Mouse (Mus musculus): ENCODE results near the gene Fnip2. TPM values are rescaled to one million over a fixed set of nuclear protein-coding genes. Genes with fewer than 3 reads are reported as not detected.

Gene Fnip2
- polyA plus RNA-seq, 1 experiment from 2014 or later, result 3.0 TPM

- ATAC-seq, result peak; percentile 75
- H3K4me1 ChIP-seq (ENCODE audit: control insufficient read depth, insufficient read depth, low read length), result no peaks in the 10 kb centered on the region
- no peak overlapping the region for H3K27ac ChIP-seq (ENCODE audit: low read depth, low read length)
- no peak overlapping the region for H3K9ac ChIP-seq (ENCODE audit: low read length)
- DNase-seq (ENCODE audit: low spot score), result peak; percentile 56
- H3K4me2 ChIP-seq (ENCODE audit: low read length), result no peak overlapping the region
- no peaks in the 10 kb centered on the region for H3K9me3 ChIP-seq (replicated peaks; ENCODE audit: control insufficient read depth, low read length)
- WGBS, result 9% methylated on average over 10 of the region's 10 CpGs
- H3K4me3 ChIP-seq (ENCODE audit: low read depth, low read length), result no peak overlapping the region
- H3K36me3 ChIP-seq (ENCODE audit: control insufficient read depth, insufficient read depth, low read length), result peaks cover 16% of the 10 kb centered on the region
- no peaks in the 10 kb centered on the region for H3K27me3 ChIP-seq (replicated peaks; ENCODE audit: control insufficient read depth, insufficient read depth, low read length)
These were observed 67.3 kb downstream of the Fnip2 start for GRCm38 (mm10) chr3:79500279-79500678.

GRCm38 (mm10) chr3:79496668-79497067 is 70.9 kb downstream of the Fnip2 start:
- no peak for DNase-seq (ENCODE audit: low spot score)
- no peak overlapping the region for H3K4me3 ChIP-seq (ENCODE audit: low read depth, low read length)
- H3K36me3 ChIP-seq (ENCODE audit: control insufficient read depth, insufficient read depth, low read length), result peaks cover 38% of the 10 kb centered on the region
- no peaks in the 10 kb centered on the region for H3K4me1 ChIP-seq (ENCODE audit: control insufficient read depth, insufficient read depth, low read length)
- H3K27me3 ChIP-seq (replicated peaks; ENCODE audit: control insufficient read depth, insufficient read depth, low read length), result no peaks in the 10 kb centered on the region
- ATAC-seq, result no peak
- no peak overlapping the region for H3K4me2 ChIP-seq (ENCODE audit: low read length)
- H3K27ac ChIP-seq (ENCODE audit: low read depth, low read length), result no peak overlapping the region
- H3K9ac ChIP-seq (ENCODE audit: low read length), result no peak overlapping the region
- no peaks in the 10 kb centered on the region for H3K9me3 ChIP-seq (replicated peaks; ENCODE audit: control insufficient read depth, low read length)
- WGBS, result 80% methylated on average over 6 of the region's 6 CpGs

- Histone ChIP-seq H3K4me1 (ENCODE audit: control insufficient read depth, insufficient read depth, low read length) (no peaks in the 10 kb centered on the region), H3K4me2 (ENCODE audit: low read length) (no peak overlapping the region), H3K36me3 (ENCODE audit: control insufficient read depth, insufficient read depth, low read length) (peaks cover 37% of the 10 kb centered on the region), H3K27me3 (replicated peaks; ENCODE audit: control insufficient read depth, insufficient read depth, low read length) (no peaks in the 10 kb centered on the region), H3K9me3 (replicated peaks; ENCODE audit: control insufficient read depth, low read length) (no peaks in the 10 kb centered on the region), H3K9ac (ENCODE audit: low read length) (no peak overlapping the region), H3K4me3 (ENCODE audit: low read depth, low read length) (no peak overlapping the region), H3K27ac (ENCODE audit: low read depth, low read length) (no peak overlapping the region)
- no peak for DNase-seq (ENCODE audit: low spot score)
- 81% methylated on average over 7 of the region's 7 CpGs for WGBS
- no peak for ATAC-seq
These were observed 72.4 kb downstream of the Fnip2 start for GRCm38 (mm10) chr3:79495151-79495550.

- no peak for DNase-seq (ENCODE audit: low spot score)
- WGBS, result 76% methylated on average over 8 of the region's 8 CpGs
- no peak for ATAC-seq
- no peak overlapping the region for H3K9ac ChIP-seq (ENCODE audit: low read length)
- H3K4me2 ChIP-seq (ENCODE audit: low read length), result no peak overlapping the region
- H3K4me3 ChIP-seq (ENCODE audit: low read depth, low read length), result no peak overlapping the region
- no peaks in the 10 kb centered on the region for H3K4me1 ChIP-seq (ENCODE audit: control insufficient read depth, insufficient read depth, low read length)
- H3K36me3 ChIP-seq (ENCODE audit: control insufficient read depth, insufficient read depth, low read length), result peaks cover 34% of the 10 kb centered on the region
- H3K27me3 ChIP-seq (replicated peaks; ENCODE audit: control insufficient read depth, insufficient read depth, low read length), result no peaks in the 10 kb centered on the region
- no peak overlapping the region for H3K27ac ChIP-seq (ENCODE audit: low read depth, low read length)
- H3K9me3 ChIP-seq (replicated peaks; ENCODE audit: control insufficient read depth, low read length), result no peaks in the 10 kb centered on the region
These were observed 73.6 kb downstream of the Fnip2 start for GRCm38 (mm10) chr3:79494028-79494427.

GRCm38 (mm10) chr3:79493064-79493463 is 74.5 kb downstream of the Fnip2 start:
- 96% methylated on average over 10 of the region's 10 CpGs for WGBS
- Histone ChIP-seq H3K36me3 (ENCODE audit: control insufficient read depth, insufficient read depth, low read length) (peaks cover 41% of the 10 kb centered on the region), H3K9me3 (replicated peaks; ENCODE audit: control insufficient read depth, low read length) (no peaks in the 10 kb centered on the region), H3K27ac (ENCODE audit: low read depth, low read length) (no peak overlapping the region), H3K4me3 (ENCODE audit: low read depth, low read length) (no peak overlapping the region), H3K4me2 (ENCODE audit: low read length) (no peak overlapping the region), H3K4me1 (ENCODE audit: control insufficient read depth, insufficient read depth, low read length) (no peaks in the 10 kb centered on the region), H3K9ac (ENCODE audit: low read length) (no peak overlapping the region), H3K27me3 (replicated peaks; ENCODE audit: control insufficient read depth, insufficient read depth, low read length) (no peaks in the 10 kb centered on the region)
- DNase-seq (ENCODE audit: low spot score), result no peak
- no peak for ATAC-seq

GRCm38 (mm10) chr3:79491614-79492013 is 76.0 kb downstream of the Fnip2 start:
- peaks cover 55% of the 10 kb centered on the region for H3K36me3 ChIP-seq (ENCODE audit: control insufficient read depth, insufficient read depth, low read length)
- H3K4me1 ChIP-seq (ENCODE audit: control insufficient read depth, insufficient read depth, low read length), result no peaks in the 10 kb centered on the region
- no peak overlapping the region for H3K27ac ChIP-seq (ENCODE audit: low read depth, low read length)
- H3K9me3 ChIP-seq (replicated peaks; ENCODE audit: control insufficient read depth, low read length), result no peaks in the 10 kb centered on the region
- ATAC-seq, result no peak
- H3K4me3 ChIP-seq (ENCODE audit: low read depth, low read length), result no peak overlapping the region
- H3K4me2 ChIP-seq (ENCODE audit: low read length), result no peak overlapping the region
- WGBS, result 92% methylated on average over 3 of the region's 3 CpGs
- DNase-seq (ENCODE audit: low spot score), result no peak
- H3K9ac ChIP-seq (ENCODE audit: low read length), result no peak overlapping the region
- H3K27me3 ChIP-seq (replicated peaks; ENCODE audit: control insufficient read depth, insufficient read depth, low read length), result no peaks in the 10 kb centered on the region

- no peaks in the 10 kb centered on the region for H3K9me3 ChIP-seq (replicated peaks; ENCODE audit: control insufficient read depth, low read length)
- H3K27me3 ChIP-seq (replicated peaks; ENCODE audit: control insufficient read depth, insufficient read depth, low read length), result no peaks in the 10 kb centered on the region
- H3K4me2 ChIP-seq (ENCODE audit: low read length), result no peak overlapping the region
- H3K9ac ChIP-seq (ENCODE audit: low read length), result no peak overlapping the region
- H3K36me3 ChIP-seq (ENCODE audit: control insufficient read depth, insufficient read depth, low read length), result peaks cover 61% of the 10 kb centered on the region
- ATAC-seq, result no peak
- H3K4me1 ChIP-seq (ENCODE audit: control insufficient read depth, insufficient read depth, low read length), result no peaks in the 10 kb centered on the region
- no peak for DNase-seq (ENCODE audit: low spot score)
- no peak overlapping the region for H3K4me3 ChIP-seq (ENCODE audit: low read depth, low read length)
- no peak overlapping the region for H3K27ac ChIP-seq (ENCODE audit: low read depth, low read length)
- 95% methylated on average over 5 of the region's 5 CpGs for WGBS
These were observed 77.5 kb downstream of the Fnip2 start for GRCm38 (mm10) chr3:79490102-79490501.

- no peak overlapping the region for H3K4me3 ChIP-seq (ENCODE audit: low read depth, low read length)
- 0 out of 2 replicates have a peak, but pooled peaks cover 2% of the 10 kb centered on the region for H3K9me3 ChIP-seq (replicated peaks; ENCODE audit: control insufficient read depth, low read length)
- peaks cover 62% of the 10 kb centered on the region for H3K36me3 ChIP-seq (ENCODE audit: control insufficient read depth, insufficient read depth, low read length)
- ATAC-seq (no peak), DNase-seq (ENCODE audit: low spot score) (no peak)
- 97% methylated on average over 7 of the region's 7 CpGs for WGBS
- no peaks in the 10 kb centered on the region for H3K4me1 ChIP-seq (ENCODE audit: control insufficient read depth, insufficient read depth, low read length)
- H3K27ac ChIP-seq (ENCODE audit: low read depth, low read length), result no peak overlapping the region
- no peak overlapping the region for H3K4me2 ChIP-seq (ENCODE audit: low read length)
- H3K9ac ChIP-seq (ENCODE audit: low read length), result no peak overlapping the region
- no peaks in the 10 kb centered on the region for H3K27me3 ChIP-seq (replicated peaks; ENCODE audit: control insufficient read depth, insufficient read depth, low read length)
These were observed 79.6 kb downstream of the Fnip2 start for GRCm38 (mm10) chr3:79488025-79488424.

GRCm38 (mm10) chr3:79484286-79485063 is 83.1 kb downstream of the Fnip2 start:
- ATAC-seq, result no peak
- Histone ChIP-seq H3K36me3 (ENCODE audit: control insufficient read depth, insufficient read depth, low read length) (peaks cover 57% of the 10 kb centered on the region), H3K9me3 (replicated peaks; ENCODE audit: control insufficient read depth, low read length) (0 out of 2 replicates have a peak, but pooled peaks cover 2% of the 10 kb centered on the region), H3K9ac (ENCODE audit: low read length) (no peak overlapping the region), H3K4me3 (ENCODE audit: low read depth, low read length) (no peak overlapping the region), H3K27me3 (replicated peaks; ENCODE audit: control insufficient read depth, insufficient read depth, low read length) (no peaks in the 10 kb centered on the region), H3K4me1 (ENCODE audit: control insufficient read depth, insufficient read depth, low read length) (no peaks in the 10 kb centered on the region), H3K4me2 (ENCODE audit: low read length) (no peak overlapping the region), H3K27ac (ENCODE audit: low read depth, low read length) (no peak overlapping the region)
- no peak for DNase-seq (ENCODE audit: low spot score)
- WGBS, result 94% methylated on average over 16 of the region's 16 CpGs
